Mouse (Mus musculus) olfactory bulb, adult 2 months (tissue): ENCODE measurements around the gene Hist1h2ag.

Experiments
- CTCF ChIP-seq: fragments of 200-500 bp; IDR thresholded peaks from 2 replicates; pipeline ENCODE4 v1.5.1; 2012; ENCODE audit warnings: low read depth, mild to moderate bottlenecking, low read length, moderate library complexity; ENCODE audit not compliant: insufficient read depth
- POLR2A ChIP-seq: fragments of 200-500 bp; IDR thresholded peaks from 2 replicates; pipeline ENCODE4 v1.6.1; 2012; ENCODE audit warnings: mild to moderate bottlenecking, low read depth, low read length, moderate library complexity; ENCODE audit not compliant: insufficient read depth

DNA sequence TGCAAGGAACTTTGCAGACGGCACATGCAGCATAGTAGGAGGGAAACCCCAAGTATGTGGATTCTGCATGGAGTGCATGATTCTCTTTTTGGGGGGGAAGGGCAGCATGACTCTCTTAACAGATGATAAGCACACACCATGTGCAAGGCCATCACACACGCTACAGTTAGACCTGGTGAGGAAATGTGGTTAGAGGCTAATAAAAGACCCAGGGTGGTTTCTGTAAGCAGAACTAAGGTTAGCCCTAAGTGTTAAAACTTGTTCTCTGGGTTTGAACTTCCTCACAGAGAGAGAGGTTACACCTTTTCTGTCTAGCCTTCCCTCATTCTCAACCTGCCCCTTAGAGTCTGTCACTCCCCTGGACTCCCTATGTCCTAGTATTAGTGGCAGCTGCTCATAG is 41.4 kb downstream of the Hist1h2ag start:
- TF ChIP-seq CTCF (no peak), POLR2A (no peak)
